12 mouse cellular contexts compared by ENCODE assay signal in genomic region chr7:45679966-45680621, GRCm38 (mm10). TPM values are rescaled to one million over a fixed set of nuclear protein-coding genes. Genes with fewer than 3 reads are reported as not detected.
A peak's percentile ranks its signal among the peaks of the same experiment; 100 is the strongest.
DNase-seq lines count a peak whose midpoint lies in the region; ATAC-seq lines count a peak whose summit lies in the region.
"Had no signal": no experiment of that assay in that cellular context is flagged by ENCODE, and none has a peak within 500 bp of the region (broad histone marks: within the 10 kb centered on the region; RNA-seq: fewer than 3 reads in every experiment).

No protein-coding gene starts in this region.

- peaks cover 26% of the 10 kb centered on the region for H3K4me1 ChIP-seq in heart, embryonic 16.5 days (ENCODE audit: control insufficient read depth, insufficient read depth, low read length)

- H3K9ac ChIP-seq in heart, embryonic 16.5 days (ENCODE audit: low read length), result peak overlapping the region; percentile 28; the same call in 1 of the 2 replicates
- H3K9ac ChIP-seq: hindbrain, embryonic 15.5 days had no signal

- H3K9me3 ChIP-seq in heart, embryonic 16.5 days (replicated peaks; ENCODE audit: control insufficient read depth, low read length), result no peaks in the 10 kb centered on the region
- H3K9me3 ChIP-seq: G1E; hindbrain, embryonic 15.5 days had no signal

- H3K4me3 ChIP-seq in heart, embryonic 16.5 days (ENCODE audit: low read length), result no peak overlapping the region
- H3K4me3 ChIP-seq: hindbrain, embryonic 15.5 days had no signal

- peak; percentile 21 to 34 for DNase-seq in kidney, adult 8-10 months
- DNase-seq in kidney, adult 18-20 months, result no peak
- peak; percentile 71 for DNase-seq in adrenal gland, adult 8-10 months
- peak; percentile 64 for DNase-seq in lung, postnatal 10 days
- DNase-seq in gastrocnemius, postnatal 25 days, result no peak
- no peak for DNase-seq in thymus, postnatal 10 days (ENCODE audit: low spot score in 2 of 2)
- no peak for DNase-seq in right cerebral cortex, postnatal 4 days
- DNase-seq: embryo, embryonic 11 days had no signal

- H3K27me3 ChIP-seq in heart, embryonic 16.5 days (ENCODE audit: control insufficient read depth, insufficient read depth, low read length), result no peaks in the 10 kb centered on the region
- H3K27me3 ChIP-seq: hindbrain, embryonic 15.5 days had no signal

- 63% methylated on average over 14 of the region's 14 CpGs for WGBS in heart, embryonic 16.5 days

- peak overlapping the region; percentile 81 for H3K27ac ChIP-seq in heart, embryonic 16.5 days (ENCODE audit: low read length)
- H3K27ac ChIP-seq: hindbrain, embryonic 15.5 days had no signal

- no peaks in the 10 kb centered on the region for H3K36me3 ChIP-seq in heart, embryonic 16.5 days (ENCODE audit: control insufficient read depth, insufficient read depth)
- H3K36me3 ChIP-seq: G1E; hindbrain, embryonic 15.5 days had no signal

- no peak overlapping the region for H3K4me2 ChIP-seq in heart, embryonic 16.5 days (ENCODE audit: low read depth, low read length)
- H3K4me2 ChIP-seq: hindbrain, embryonic 15.5 days had no signal

- peak; percentile 65 for ATAC-seq in heart, embryonic 16.5 days (replicated peaks; ENCODE audit: extremely low read depth, insufficient read depth, low FRiP score)

RNA-seq across cellular contexts. Expression of gene Ntn5, which starts 3.7 kb away (rescaled TPM):
- under 1 TPM in 3 of 4 experiments, not detected in 1; 0.21 to 0.68 (median 0.32) TPM for total RNA-seq in adrenal gland, adult 8-10 months (2022)
- 0.22 and 0.36 TPM in 2 replicates for polyA plus RNA-seq in heart, embryonic 16.5 days (2015; fragmentation: Nextera tagmentation; extraction: Ambion mirVana)
- total RNA-seq in gastrocnemius, postnatal 25 days (2021), result under 1 TPM; 0.38 to 0.75 TPM
- total RNA-seq: G1E; liver, adult 2 months had no signal
- polyA plus RNA-seq: liver, adult 2 months had no signal

RNA-seq across cellular contexts. Expression of gene Fut2, which starts 13.9 kb away (rescaled TPM):
- total RNA-seq in adrenal gland, adult 8-10 months (2022), result under 1 TPM in 2 of 4 experiments, not detected in 2; 0.11 to 0.18 TPM
- 1.5 and 1.6 TPM in 2 replicates for polyA plus RNA-seq in heart, embryonic 16.5 days (2015; fragmentation: Nextera tagmentation; extraction: Ambion mirVana)
- total RNA-seq in gastrocnemius, postnatal 25 days (2021), result under 1 TPM; 0.19 to 0.61 TPM
- polyA plus RNA-seq: G1E had no signal

RNA-seq across cellular contexts. Expression of gene Sec1, which starts 14.1 kb away (rescaled TPM):
- total RNA-seq in adrenal gland, adult 8-10 months (2022), result under 1 TPM; 0.15 to 0.59 (median 0.30) TPM
- 0.33 and 0.65 TPM in 2 replicates for polyA plus RNA-seq in heart, embryonic 16.5 days (2015; fragmentation: Nextera tagmentation; extraction: Ambion mirVana)
- under 1 TPM in 1 of 2 experiments, not detected in 1; 0.16 TPM for total RNA-seq in gastrocnemius, postnatal 25 days (2021)
- total RNA-seq: G1E; liver, adult 2 months had no signal
- polyA plus RNA-seq: liver, adult 2 months had no signal

RNA-seq across cellular contexts. Expression of gene Car11, which starts 19.5 kb away (rescaled TPM):
- total RNA-seq in adrenal gland, adult 8-10 months (2022), result 10 to 100 TPM; 11.5 to 28.2 (median 18.9) TPM
- 4.2 and 5.1 TPM in 2 replicates for polyA plus RNA-seq in heart, embryonic 16.5 days (2015; fragmentation: Nextera tagmentation; extraction: Ambion mirVana)
- 10 to 100 TPM in 1 of 2 experiments, 1 to 10 TPM in 1; 4.9 to 11.2 TPM for total RNA-seq in gastrocnemius, postnatal 25 days (2021)

RNA-seq across cellular contexts. Expression of gene Dbp, which starts 24.8 kb away (rescaled TPM):
- 100 to 1,000 TPM; 254 to 411 (median 333) TPM for total RNA-seq in adrenal gland, adult 8-10 months (2022)
- 3.0 and 3.6 TPM in 2 replicates for polyA plus RNA-seq in heart, embryonic 16.5 days (2015; fragmentation: Nextera tagmentation; extraction: Ambion mirVana)
- total RNA-seq in gastrocnemius, postnatal 25 days (2021), result 100 to 1,000 TPM in 1 of 2 experiments, 10 to 100 TPM in 1; 14.3 to 121 TPM

Comparison
In these comparisons a context has a peak if more than half of its experiments do, and no peak if none do; other contexts are left out.
1. DNase-seq: peak in kidney, adult 8-10 months (2 of 2), adrenal gland, adult 8-10 months (single experiment) and lung, postnatal 10 days (single experiment); none in kidney, adult 18-20 months (single experiment), gastrocnemius, postnatal 25 days (single experiment), thymus, postnatal 10 days (0 of 2) and right cerebral cortex, postnatal 4 days (single experiment).